Mouse (Mus musculus): Measurements from ENCODE around the gene Olfr1418. TPM values are rescaled to one million over a fixed set of nuclear protein-coding genes. Genes with fewer than 3 reads are reported as not detected.

Olfr1418 gene
- total and polyA plus RNA-seq, 3 experiments = not detected

DNA sequence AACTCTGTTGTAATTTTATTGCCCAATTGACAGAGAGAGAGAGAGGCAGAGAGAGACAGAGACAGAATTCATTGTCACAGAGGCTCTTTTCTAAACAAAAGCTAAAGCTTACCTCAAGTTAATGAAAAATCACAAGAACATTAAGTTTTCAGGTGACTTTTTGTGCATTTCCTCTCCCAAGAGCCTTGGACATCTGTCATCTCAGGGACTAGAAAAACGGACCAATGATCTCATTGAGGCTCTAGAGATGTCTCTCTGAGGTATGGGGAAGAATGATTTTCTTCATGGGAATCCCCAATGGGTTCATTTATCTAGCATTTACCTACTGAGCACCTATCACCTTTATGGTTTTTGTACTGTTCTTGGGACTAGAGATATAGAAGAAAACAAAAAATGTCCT lies 14.1 kb upstream of the Olfr1418 start, which contains the start of gene Olfr1419:
Gene Olfr1419 (minus strand): TSS at position 101 of the 400 bp plus-strand sequence.
- dilution Hi-C loops (cut with MboI; ENCODE audit: extremely low pct_ligation_motif_present, extremely low pct_unique_long_range_greater_than_20kb, low sequenced_read_pairs) = no loop called here
- TF ChIP-seq GABPA (IDR thresholded peaks at IDR 0.05; ENCODE audit: insufficient replicate concordance, low read depth, low read length) (no peak), MEF2A (IDR thresholded peaks at IDR 0.05; ENCODE audit: borderline replicate concordance, low read depth, low read length) (no peak), RAD21 (IDR thresholded peaks at IDR 0.05; ENCODE audit: low read depth, low read length) (no peak), ZMIZ1 (IDR thresholded peaks at IDR 0.05; ENCODE audit: low read depth, low read length) (no peak), JUND (conservative IDR thresholded peaks at IDR 0.05; ENCODE audit: low read depth, low read length) (no peak), E2F4 (IDR thresholded peaks at IDR 0.05; ENCODE audit: insufficient replicate concordance, low read depth, low read length) (no peak), CHD2 (IDR thresholded peaks at IDR 0.05; ENCODE audit: low read length) (no peak), CHD1 (IDR thresholded peaks at IDR 0.05; ENCODE audit: low read depth, low read length) (no peak), USF1 (IDR thresholded peaks at IDR 0.05; ENCODE audit: low read depth, low read length) (no peak), ETS1 (conservative IDR thresholded peaks at IDR 0.05; ENCODE audit: low read depth, low read length) (no peak), MYC (IDR thresholded peaks at IDR 0.05; ENCODE audit: low read depth, low read length) (no peak), KAT2A (IDR thresholded peaks at IDR 0.05; ENCODE audit: insufficient replicate concordance, low read length) (no peak), SMC3 (IDR thresholded peaks at IDR 0.05; ENCODE audit: low read depth, low read length) (no peak), JUN (IDR thresholded peaks at IDR 0.05; ENCODE audit: insufficient read depth, low read depth, low read length) (no peak), EP300 (IDR thresholded peaks at IDR 0.05; ENCODE audit: low read length) (no peak), PAX5 (IDR thresholded peaks at IDR 0.05; ENCODE audit: low read length) (no peak)

DNA sequence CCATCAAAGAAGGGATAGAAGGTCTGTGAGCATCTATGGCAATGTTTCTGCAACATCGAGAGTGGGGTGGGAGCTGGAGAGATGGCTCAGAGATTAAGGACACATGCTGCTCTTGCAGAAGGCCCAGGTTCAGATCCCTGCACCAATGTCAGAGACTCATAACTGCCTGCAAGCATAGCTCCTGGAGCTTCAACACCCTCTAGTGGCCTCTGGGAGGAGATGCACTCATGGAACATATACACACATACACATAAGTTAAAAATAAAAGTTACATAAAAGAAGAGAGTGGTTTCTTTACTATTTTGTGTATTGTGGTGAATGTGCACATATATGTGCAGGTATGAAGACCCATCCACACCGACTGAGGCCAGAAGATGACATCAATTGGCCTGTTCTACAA lies 7.0 kb upstream of the Olfr1418 start:
- dilution Hi-C loops (cut with MboI; ENCODE audit: extremely low pct_ligation_motif_present, extremely low pct_unique_long_range_greater_than_20kb, low sequenced_read_pairs) = no loop called here
- in situ Hi-C loops (cut with MboI; ENCODE audit: low pct_ligation_motif_present, low pct_unique_long_range_greater_than_20kb, low sequenced_read_pairs) = no loop called here
- no peaks in the 10 kb centered on the region for H3K36me3 ChIP-seq (replicated peaks in 1 of 2; ENCODE audit: control insufficient read depth in 1 of 2, insufficient read depth in 1 of 2, low read length in 1 of 2)
- H3K9ac ChIP-seq (ENCODE audit: insufficient read depth, low read depth) = no peak overlapping the region
- no peaks in the 10 kb centered on the region for H3K79me2 ChIP-seq (replicated peaks; ENCODE audit: control insufficient read depth, extremely low read depth, insufficient read depth, poor library complexity, severe bottlenecking)
- TF ChIP-seq RAD21 (IDR thresholded peaks at IDR 0.05; ENCODE audit: low read depth, low read length) = peak; percentile 6
- TF ChIP-seq CTCF (conservative IDR thresholded peaks at IDR 0.05 in 1 of 2, IDR thresholded peaks at IDR 0.05 in 1 of 2; ENCODE audit: low read depth in 2 of 2, low read length in 2 of 2) = peak in 1 of 2 experiments; percentile 16; a peak in 1 of 4 replicates
- TF ChIP-seq POLR2AphosphoS2 (IDR thresholded peaks at IDR 0.05; ENCODE audit: low read depth, low read length) = no peak
- H3K27ac ChIP-seq (ENCODE audit: insufficient read depth, low read depth) = no peak overlapping the region
- H3K4me3 ChIP-seq (replicated peaks in 1 of 3; ENCODE audit: low read depth in 2 of 3, low read length in 2 of 3, poor library complexity in 1 of 3) = no peak overlapping the region
- H3K4me2 ChIP-seq (ENCODE audit: insufficient read depth, low read depth, poor library complexity, severe bottlenecking) = no peak overlapping the region
- DNase-seq (ENCODE audit: extremely low read depth) = no peak
- no peaks in the 10 kb centered on the region for H3K27me3 ChIP-seq (replicated peaks)
- H3K4me1 ChIP-seq (ENCODE audit: control insufficient read depth in 1 of 2, insufficient read depth in 2 of 2) = no peaks in the 10 kb centered on the region
- peaks cover 10% of the 10 kb centered on the region for H3K9me3 ChIP-seq (replicated peaks; ENCODE audit: low read length)

More for the DNA sequence above, 14.1 kb upstream of the Olfr1418 start, which contains the start of gene Olfr1419:
- Histone ChIP-seq H3K27ac (ENCODE audit: insufficient read depth, low read depth) (no peak within 1 kb of the TSS), H3K9ac (ENCODE audit: insufficient read depth, low read depth) (no peak within 1 kb of the TSS), H3K9me3 (replicated peaks; ENCODE audit: low read length) (no peaks in the 10 kb centered on the region), H3K79me2 (replicated peaks; ENCODE audit: control insufficient read depth, extremely low read depth, insufficient read depth, poor library complexity, severe bottlenecking) (no peaks in the 10 kb centered on the region), H3K4me3 (replicated peaks in 1 of 3; ENCODE audit: low read depth in 2 of 3, low read length in 2 of 3, poor library complexity in 1 of 3) (no peak within 1 kb of the TSS), H3K4me2 (ENCODE audit: insufficient read depth, low read depth, poor library complexity, severe bottlenecking) (no peak within 1 kb of the TSS), H3K4me1 (ENCODE audit: control insufficient read depth in 1 of 2, insufficient read depth in 2 of 2) (peaks cover 0 to 2% of the 10 kb centered on the region in 2 experiments; a peak in 1 of 4 replicates), H3K27me3 (replicated peaks) (no peaks in the 10 kb centered on the region), H3K36me3 (replicated peaks in 1 of 2; ENCODE audit: control insufficient read depth in 1 of 2, insufficient read depth in 1 of 2, low read length in 1 of 2) (no peaks in the 10 kb centered on the region)
- in situ Hi-C loops (cut with MboI; ENCODE audit: low pct_ligation_motif_present, low pct_unique_long_range_greater_than_20kb, low sequenced_read_pairs) = no loop called here
- no peak for DNase-seq (ENCODE audit: extremely low read depth)
